Mouse (Mus musculus) lung, postnatal 4 days (tissue): ENCODE measurements at regions not wholly inside any gene's neighbourhood (a gene's known extent, or its start where the extent isn't known, plus 50 kb on each side); places are given as distances from the start of the nearest gene placed in this dataset.

Source experiments
- DNase-seq, 2 experiments: peaks; one replicate each; pipeline ENCODE4 v3.0.0; 2021

DNA sequence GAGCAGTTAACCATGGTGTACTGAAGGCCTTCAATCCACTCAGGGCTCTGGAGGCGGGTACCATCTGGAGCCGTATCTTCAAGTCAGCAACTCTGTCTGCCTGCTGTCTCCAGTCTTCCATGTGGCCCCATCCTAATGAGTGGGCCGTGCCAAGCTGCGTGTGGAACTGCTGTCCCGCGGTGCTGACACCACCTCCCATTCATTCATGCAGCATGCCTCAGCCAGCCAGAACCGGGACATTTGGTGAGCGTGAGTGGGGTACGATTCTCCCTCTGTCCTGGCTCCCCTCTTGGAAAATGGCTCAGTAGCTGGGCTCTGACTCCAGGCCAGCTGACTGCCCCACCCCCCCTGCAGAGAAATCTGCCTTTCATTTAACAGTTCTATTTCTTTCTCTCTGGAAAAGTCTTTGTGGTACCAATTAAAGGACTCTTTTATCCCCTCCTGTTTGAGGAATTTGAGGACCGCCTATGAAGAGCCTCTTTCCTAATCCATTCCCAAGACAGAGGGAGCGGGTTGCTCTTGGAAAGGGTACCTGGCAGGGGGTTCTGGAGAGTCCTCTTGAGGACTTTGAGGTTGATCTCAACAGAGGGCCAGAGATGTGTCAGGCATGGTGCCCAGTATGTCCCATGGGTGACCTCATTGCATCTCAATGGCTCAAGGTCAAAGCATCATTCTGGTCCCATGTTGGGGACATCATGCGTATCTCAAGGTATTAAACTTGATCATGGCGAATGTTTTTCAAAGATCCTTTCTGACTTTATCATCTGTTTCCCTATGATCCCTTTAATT, 55.5 kb upstream of the Brd7 start:
- no peak for DNase-seq

DNA sequence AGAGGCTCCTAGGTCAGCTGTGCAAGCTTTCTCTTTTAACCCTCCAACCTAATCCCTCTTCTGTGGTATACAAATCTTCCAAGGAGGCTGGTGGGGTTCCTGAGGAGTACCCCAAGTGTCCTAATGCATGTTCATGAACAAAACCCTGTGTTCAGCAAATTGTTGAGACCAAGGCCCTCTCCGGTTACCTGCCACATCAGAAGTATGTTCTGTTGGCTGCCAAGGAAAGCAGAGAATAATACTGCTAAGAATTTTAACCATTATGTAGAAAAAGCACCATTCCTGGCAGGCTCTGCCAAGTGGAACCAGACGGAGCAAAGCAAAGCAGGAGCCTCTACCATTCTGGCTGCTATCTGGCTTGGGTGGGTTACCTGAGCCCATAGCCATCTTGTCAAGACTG, 61.3 kb upstream of the Brd7 start:
- DNase-seq: no peak

DNA sequence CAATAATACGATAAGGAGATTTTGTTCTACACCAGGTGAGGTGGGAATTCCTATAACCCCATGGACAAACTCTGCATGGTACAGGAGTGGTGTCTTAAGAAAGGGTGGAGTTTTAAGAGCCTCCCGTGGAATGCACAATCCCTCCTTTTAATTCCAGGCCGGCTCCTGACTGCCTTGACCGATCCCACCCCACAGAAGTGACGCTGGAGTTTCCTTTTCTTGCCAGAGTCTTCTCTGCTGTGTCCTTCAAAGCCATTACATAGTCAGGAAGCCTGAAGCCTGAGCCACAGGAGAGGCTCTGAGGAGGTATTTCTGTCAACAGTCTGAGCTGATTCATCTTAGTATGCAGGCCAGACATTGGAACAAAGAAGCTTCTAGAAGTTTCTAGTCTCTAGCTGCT, 66.6 kb upstream of the Brd7 start:
- peak; percentile 16 to 44 for DNase-seq

DNA sequence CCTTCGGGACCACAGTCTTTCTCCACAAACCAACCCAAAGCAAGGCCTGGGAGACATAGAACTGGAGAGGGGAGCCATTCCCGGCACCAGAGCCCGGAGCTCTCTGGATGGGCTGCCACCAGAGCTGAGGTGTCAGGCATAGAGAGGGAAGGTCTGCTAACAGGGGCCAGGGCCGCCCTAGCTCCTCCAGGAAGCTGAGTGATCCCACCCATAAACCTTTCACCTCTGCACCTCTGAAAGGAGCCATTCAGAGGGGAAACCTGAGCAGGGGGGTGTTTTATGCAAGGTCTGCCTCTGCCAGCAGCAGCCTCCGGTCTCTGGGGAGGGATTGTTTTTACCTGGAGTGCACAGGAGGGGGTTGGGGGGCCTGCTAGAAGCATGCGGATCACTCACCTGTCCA, 69.4 kb upstream of the Brd7 start:
- DNase-seq: no peak

DNA sequence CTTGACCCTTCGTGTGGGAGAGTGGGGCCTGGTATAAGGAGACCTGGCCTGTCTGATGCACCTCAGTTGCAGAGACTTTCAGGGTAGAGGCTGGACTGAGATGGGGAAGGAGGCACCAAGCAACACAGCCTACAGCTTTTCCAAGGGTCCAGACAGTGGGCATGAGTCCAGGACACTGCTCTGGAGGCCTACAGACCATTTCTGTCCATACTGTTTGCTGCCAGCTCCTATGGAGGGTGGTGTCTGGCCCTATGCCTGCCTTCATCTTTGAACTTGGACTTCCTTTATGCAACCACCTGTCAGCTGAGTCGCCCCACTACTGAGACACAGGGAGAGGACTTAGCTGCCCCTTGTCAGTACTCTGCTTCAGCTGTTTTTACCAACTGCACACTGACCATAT, 73.7 kb upstream of the Brd7 start:
- no peak for DNase-seq

DNA sequence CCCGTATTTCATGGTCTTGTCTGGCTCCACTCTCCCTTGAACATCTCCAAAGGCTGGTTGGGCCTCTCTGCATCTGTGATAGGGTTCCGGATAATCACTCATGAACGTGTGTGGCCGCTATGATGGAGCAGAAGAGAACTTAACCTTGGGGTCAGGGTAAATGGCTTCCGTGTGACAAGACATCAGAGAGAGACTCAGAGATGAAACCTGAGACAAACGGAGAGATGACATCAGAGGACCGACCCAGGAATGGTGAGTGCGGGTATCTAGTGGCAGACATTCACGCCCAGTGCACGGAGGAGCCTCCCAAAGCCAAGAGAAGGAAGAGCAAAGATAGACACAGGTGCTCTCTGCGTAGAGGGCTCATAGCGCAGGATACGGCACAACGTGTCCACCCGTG, 78.2 kb upstream of the Brd7 start:
- DNase-seq: no peak

DNA sequence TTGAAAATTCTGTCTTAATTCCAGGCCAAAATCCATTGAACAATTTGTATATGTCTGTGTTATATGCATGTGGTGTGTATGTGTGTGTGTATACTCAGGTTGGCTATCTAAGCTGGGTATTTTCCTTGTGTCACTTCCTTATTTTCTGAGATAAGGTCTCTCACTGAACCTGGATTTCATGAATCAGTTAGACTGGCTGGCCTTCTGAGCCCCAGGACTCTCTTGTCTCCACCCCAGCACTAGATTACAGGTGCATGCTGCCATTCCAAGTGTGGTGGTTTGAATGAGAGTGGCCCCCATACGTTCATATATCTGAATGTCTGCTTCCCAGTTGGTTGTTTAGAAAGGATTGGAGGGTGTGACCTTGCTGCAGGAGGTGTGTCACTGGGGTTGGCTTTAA, 77.8 kb upstream of the Nkd1 start:
- no peak for DNase-seq

DNA sequence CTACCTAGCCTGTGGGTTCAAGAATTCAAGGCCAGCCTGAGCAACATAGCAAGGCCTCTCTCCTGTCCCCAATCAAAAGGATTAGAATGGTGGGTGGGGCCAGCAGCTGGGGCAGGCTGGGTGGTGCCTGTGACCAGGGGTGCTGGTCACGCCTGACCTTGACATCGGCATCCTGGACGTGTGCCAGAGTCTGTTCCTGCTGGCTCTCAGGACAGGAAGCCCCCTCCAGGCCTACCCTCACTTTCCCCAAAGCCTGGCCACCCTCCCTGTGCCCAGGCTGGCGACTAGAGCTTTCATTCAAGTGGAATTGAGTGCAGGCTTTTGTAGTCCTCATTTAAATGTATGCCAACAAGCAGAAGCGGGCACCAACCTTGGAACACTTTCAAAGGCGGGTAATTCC, 73.7 kb upstream of the Nkd1 start:
- DNase-seq: peak; percentile 43 to 68

DNA sequence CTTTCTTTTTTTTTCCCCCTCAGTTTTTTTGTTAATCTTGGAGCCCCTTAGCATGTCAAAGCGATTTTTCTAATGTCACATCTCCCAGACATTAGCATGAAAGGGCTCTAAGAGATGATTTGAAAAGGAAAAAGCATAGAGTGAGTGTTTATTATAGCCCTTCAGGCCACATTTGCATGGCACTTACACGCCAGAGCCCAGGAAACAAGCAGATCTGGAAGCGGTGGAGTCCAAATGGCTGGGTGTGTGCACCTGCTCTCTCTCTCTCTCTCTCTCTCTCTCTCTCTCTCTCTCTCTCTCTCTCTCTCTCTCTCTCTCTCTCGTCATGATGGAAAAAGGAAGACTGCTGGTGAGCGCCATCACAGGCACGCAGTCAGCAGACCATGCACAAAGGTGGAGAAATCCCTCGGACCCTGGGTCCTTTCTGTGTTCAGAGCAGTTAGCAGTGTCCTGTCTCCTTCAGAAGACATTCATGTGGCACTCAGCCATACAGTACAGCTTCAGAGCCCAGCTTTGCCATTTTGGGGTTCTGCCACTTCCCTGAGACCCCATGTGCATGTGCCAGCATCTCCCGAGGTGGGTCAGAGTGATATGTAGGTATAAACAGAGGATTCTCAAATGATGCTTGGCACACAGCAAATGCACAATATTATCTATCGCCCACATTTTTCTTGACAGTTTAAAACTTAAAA, 73.2 kb upstream of the Nkd1 start:
- DNase-seq: no peak

DNA sequence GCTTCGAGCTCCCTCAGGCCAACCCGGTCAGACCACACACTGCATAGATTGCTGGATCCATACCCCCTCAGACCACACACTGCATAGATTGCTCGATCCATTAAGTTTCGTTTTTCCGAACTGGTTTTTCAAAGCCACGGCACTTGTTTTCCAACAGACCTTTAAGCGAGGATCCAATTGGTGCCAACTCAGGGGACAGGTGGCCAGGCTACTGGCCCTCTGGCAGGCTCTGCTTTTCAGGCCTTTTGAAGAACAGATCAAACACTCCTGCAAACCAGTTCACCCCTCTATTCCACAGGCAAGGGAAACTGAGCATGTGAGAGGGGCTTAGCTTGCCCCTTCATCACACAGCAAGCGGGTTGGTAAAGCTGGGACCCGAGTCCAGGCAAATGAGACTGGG, 72.2 kb upstream of the Nkd1 start:
- no peak for DNase-seq

DNA sequence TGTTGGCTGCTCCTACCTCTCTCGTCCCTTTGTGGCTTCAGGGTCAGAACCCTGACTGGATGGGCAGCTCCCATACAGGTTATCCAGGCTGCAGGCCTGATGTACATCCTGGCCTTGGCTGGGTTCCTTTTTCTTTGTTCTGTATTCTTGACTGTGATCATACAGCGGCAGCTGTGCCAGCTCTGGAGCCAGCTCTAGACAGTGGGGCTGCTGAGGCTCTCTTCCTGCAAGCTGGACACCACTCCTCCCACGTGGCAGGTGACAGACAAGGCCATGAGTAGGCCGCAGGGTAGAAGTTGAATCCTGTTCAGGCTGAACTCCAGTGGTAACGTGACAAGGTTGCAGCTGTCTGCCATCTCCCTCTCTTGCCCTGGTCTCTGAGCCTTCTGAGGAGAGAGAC, 71.6 kb upstream of the Nkd1 start:
- no peak for DNase-seq

DNA sequence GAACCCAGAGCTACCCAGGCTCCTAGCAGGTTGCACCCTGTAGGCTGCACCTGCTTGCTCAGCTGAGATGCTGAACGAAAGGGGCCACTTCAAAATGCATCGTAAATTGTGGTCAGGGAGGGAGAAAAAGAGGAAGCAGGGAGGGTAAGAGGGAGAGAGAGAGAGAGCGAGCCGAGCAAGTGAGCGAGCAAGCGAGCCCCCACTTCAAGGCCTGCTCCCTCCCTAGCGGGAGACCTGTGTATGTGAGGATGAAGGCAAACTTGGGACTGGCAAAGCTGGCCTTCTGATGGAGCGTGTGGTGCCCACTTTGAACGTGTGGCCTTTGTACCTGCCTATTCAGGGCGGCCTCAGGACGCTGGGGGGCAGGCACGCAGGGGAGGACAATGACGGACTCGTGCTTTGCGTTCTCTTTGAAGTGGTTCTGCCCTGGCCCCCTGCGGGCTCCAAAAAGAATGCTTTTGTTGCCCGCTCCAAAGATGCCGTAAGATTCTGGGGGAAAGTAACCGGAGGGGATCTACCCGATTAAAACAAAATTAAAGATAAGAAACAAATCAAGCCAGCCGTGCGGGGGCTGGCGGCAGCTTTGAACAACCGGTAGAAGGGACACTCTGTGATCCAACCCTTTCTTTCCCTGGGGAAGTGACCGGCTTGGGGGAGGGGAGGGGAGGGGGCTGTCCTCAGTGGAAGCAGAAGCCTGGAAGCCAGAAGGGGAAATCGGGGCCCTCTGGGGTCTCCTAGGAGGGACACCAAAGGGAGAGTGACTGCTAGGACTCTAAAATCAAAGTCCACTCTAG, 70.1 kb upstream of the Nkd1 start:
- DNase-seq: peak; percentile 13 to 36

DNA sequence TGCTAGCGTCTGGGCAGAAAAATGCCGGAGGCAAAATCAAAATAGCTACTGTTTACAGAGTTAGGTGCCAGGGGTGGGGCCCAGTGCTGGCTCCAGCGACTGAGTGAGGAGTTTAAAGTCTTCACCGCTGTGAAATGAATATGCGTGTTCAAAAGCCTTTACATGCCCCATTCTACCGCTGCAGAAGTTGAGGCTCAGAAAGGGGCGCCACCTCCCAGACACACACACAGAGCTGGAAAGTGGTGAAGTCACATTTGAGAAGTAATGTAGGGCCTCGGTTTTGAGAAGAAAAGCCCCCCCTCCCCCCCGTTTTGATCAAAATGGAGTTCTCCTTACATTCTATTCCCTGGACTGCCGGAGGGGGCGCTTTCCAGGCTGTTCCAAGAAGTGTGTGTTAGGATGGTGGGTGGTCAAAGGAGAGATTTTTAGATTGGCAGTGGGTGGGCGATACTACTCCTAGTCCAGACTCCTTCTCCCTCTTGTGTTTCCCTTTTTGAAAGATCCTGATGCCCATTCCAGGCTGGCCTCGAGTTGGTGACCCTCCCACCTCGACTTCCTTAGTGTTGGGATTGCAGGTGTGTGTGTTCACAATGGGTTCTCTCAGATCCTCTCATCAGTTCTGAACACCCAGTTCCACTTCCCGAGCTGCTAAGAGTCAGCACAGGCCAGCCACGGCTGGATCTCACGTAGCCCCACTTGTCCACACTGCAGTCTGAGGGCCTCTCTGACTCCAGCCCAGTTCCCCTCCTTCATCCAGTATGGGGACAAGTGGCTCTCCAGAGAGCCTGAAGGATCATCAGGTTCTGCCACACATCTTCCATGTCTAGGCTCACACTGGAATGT, 69.3 kb upstream of the Nkd1 start:
- DNase-seq: peak; percentile 52 to 85

DNA sequence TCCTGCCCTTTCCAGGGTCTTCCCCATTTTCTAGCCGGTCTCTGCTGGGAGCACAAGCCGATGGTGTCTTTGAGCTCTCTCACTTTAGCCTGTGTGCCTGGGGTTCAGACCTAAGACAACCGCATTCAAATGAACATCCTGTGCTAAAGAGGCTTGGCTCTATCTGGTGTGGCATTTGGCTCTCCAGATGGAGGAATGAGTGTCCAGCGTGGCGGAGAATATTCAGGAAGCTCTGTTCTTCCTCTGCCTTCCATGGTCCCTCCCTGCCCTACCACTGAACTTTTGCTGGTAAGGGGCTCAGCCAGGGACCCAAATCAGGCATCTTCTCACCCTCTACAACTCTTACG, 68.7 kb upstream of the Nkd1 start:
- DNase-seq: no peak

DNA sequence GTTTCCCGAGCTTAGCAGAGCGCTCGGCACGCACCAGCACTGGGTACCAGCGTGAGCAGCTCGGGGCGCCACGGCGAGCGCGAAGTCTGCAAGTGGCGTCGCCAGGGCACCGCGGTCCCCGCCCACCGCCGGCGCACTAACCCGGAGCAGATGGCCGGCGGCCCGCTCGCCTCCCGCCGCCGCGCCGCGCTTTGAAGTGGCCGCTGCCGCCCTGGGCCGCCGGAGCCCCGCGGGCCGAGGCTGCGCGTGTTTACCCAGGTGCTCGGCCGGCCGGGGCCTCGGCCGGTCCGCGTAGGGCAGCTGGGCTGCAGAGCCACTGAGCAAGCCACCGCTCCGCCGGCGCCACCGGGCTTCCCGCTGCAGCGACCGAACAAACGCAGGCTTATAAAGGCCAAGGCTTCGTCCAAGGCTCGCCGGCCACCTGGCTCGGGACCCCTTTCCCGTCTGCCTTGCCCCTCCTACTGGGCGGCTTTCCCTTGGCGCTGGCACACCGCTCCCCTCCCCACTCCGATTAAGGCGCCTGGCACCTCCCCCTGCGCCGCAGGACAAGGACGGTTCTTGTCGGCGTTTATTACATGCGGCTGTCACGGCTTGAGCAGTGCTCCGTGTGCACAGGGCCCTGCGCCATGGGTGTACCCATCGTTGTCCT, 67.0 kb upstream of the Nkd1 start:
- DNase-seq: peak; percentile 72 to 83

DNA sequence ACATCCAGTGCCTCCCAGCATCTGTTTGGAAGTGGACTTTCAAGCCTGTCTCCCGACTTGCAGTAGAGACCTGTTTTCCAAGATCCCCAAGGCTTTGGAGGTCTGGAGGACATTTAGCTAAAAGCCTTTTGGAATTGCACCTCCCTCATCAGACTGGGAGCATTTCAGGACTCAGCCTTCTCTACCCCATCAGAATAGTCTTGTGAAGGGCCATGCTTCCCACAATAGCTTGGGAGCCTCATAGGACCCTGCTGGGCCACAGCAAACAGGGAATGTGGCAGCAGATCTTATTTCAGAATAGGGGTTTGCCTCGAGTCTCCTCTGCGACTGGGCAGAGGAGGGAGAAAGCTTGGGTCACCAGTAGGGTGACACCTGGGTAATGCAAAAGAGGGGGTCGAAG, 66.2 kb upstream of the Nkd1 start:
- DNase-seq: no peak

DNA sequence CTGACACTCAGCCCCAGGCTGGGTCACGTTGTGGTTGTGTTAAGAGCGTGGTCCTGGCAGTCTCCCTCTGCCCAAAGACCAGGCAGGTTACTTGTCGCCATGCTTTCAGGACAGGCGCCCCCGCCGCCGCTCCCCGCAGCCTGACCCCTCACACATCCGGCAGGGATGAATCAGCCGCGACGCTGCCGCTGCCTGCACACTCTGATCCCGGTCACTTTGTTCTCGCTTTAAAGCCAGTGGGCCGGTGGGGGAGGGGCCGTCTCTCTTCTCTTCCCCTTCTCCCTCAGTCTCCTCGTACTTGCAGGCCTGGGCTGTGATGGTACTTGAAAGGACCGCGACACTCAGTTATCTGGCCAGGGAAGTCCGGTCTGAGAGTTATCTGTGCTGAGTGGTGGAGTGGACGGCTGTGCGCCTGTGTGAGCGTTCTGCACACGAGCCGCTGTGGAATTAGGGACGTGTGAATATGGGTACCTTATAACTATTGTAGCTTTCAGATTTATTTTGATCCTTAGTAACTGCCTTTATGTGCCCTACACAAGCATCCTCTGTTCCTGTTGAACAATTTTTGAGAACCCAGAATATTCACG, 65.6 kb upstream of the Nkd1 start:
- DNase-seq: peak; percentile 33 to 43

DNA sequence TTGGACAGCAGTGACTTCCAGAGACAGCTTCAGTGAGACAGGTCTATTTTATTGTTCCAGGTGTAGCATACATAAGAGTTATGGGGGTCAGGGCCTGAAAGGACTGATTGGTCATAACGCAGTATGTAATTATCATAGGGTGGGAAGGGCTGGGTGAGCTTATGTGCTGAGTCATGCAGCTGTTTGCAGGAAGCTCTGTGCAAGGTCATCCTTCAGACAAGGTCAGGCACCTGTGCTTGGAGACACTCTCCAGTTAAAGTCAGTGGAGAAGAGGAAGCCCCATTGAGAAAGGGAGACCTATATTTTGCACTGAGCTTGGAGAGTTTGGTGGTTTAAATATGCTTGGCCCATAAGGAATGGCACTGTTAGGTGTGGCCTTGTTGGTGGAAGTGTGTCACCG, 62.0 kb upstream of the Nkd1 start:
- DNase-seq: no peak

DNA sequence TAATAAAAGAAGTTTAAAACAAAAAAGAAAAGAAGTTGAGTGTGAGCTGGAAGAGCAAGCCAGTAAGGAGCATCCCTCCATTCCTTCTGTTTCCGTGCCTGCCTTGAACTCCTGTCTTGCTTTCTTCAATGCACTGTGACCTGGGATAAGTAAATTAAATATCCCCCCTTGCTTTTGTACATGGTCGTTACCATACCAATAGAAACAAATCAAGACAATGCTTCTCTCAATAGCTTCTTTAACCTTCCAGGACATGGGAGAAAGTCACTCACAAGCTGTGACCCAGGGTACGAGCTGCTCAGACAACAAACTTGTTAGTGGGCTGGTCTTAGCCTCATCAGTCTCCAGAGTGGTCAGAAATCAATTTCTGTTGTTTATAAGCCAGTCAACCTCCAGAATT, 53.4 kb upstream of the Nkd1 start:
- DNase-seq: no peak

DNA sequence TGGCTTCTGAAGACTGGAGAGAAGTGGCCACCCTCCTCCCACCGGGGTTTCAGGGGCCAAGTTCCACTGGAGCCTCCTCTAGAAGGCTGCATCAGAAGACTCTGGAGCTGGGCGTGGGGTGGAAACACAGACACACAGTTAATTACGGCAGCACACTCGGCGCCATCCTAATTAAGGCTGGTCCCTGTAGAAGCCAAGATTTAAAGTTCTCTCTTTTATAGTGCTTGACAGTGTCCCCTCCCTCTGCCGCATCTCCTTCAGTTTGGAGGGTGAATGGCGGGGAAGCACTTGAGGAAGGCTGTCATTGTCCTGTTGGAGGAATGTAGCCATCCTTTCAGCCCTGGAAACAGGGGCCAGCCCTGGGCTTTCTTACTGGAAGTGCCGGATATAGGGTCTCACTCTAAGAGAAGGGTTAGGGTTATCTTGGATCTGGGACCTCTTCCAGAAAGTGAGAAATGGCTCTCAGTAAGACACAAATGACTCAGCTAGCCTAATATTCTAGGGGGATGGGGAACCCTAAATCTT, 50.2 kb upstream of the Nkd1 start:
- no peak for DNase-seq
